Mouse (Mus musculus): ENCODE measurements around the gene Manbal. TPM values are rescaled to one million over a fixed set of nuclear protein-coding genes. Genes with fewer than 3 reads are reported as not detected.

Manbal gene
- total and polyA plus RNA-seq, 3 experiments: 28.4 to 65.7 TPM; not detected in 1

GRCm38 (mm10) chr2:157354106-157354505 lies 13.3 kb upstream of the Manbal start:
- TF ChIP-seq POLR2AphosphoS5 (IDR thresholded peaks at IDR 0.05; ENCODE audit: borderline replicate concordance, low read depth, low read length): no peak
- no peak for TF ChIP-seq GABPA (IDR thresholded peaks at IDR 0.05; ENCODE audit: low read depth, low read length)
- TF ChIP-seq CTCF (IDR thresholded peaks at IDR 0.05 in 2 of 3, conservative IDR thresholded peaks at IDR 0.05 in 1 of 3; ENCODE audit: control insufficient read depth in 1 of 3, insufficient read depth in 1 of 3, low read depth in 2 of 3, low read length in 3 of 3, poor library complexity in 1 of 3, severe bottlenecking in 1 of 3): no peak
- TF ChIP-seq USF1 (IDR thresholded peaks at IDR 0.05; ENCODE audit: low read depth, low read length): no peak
- Histone ChIP-seq H3K79me2 (ENCODE audit: control insufficient read depth, insufficient read depth, low read length, poor library complexity) (no peaks in the 10 kb centered on the region), H3K36me3 (ENCODE audit: control insufficient read depth in 1 of 2, insufficient read depth in 2 of 2, low read length in 2 of 2) (no peaks in the 10 kb centered on the region)

GRCm38 (mm10) chr2:157360028-157360427 lies 7.4 kb upstream of the Manbal start:
- DNase-seq (ENCODE audit: low read depth, low spot score): no peak
- Histone ChIP-seq H3K4me3 (ENCODE audit: control insufficient read depth in 1 of 2, insufficient read depth in 1 of 2, low read depth in 2 of 2, low read length in 2 of 2) (no peak overlapping the region), H3K27ac (ENCODE audit: control insufficient read depth, low read depth, low read length) (no peak overlapping the region), H3K79me2 (ENCODE audit: control insufficient read depth, insufficient read depth, low read length, poor library complexity) (no peaks in the 10 kb centered on the region), H3K36me3 (ENCODE audit: control insufficient read depth in 1 of 2, insufficient read depth in 2 of 2, low read length in 2 of 2) (peaks cover 0 to 8% of the 10 kb centered on the region in 2 experiments; a peak in 2 of 4 replicates), H3K27me3 (ENCODE audit: control insufficient read depth in 1 of 2, insufficient read depth in 2 of 2, low read length in 2 of 2) (no peaks in the 10 kb centered on the region; a peak in 1 of 4 replicates), H3K4me1 (ENCODE audit: control insufficient read depth in 1 of 2, insufficient read depth in 2 of 2, low read length in 2 of 2) (peaks cover 4 to 12% of the 10 kb centered on the region in 2 experiments), H3K9me3 (replicated peaks; ENCODE audit: insufficient read depth, low read length) (no peaks in the 10 kb centered on the region), H3K9ac (ENCODE audit: control insufficient read depth, low read depth, low read length, poor library complexity, severe bottlenecking) (no peak overlapping the region)
- TF ChIP-seq MAX (IDR thresholded peaks at IDR 0.05; ENCODE audit: low read length) (no peak), SMC3 (IDR thresholded peaks at IDR 0.05; ENCODE audit: low read depth, low read length) (no peak), GABPA (IDR thresholded peaks at IDR 0.05; ENCODE audit: low read depth, low read length) (no peak), POLR2AphosphoS5 (IDR thresholded peaks at IDR 0.05; ENCODE audit: borderline replicate concordance, low read depth, low read length) (no peak), MEF2A (IDR thresholded peaks at IDR 0.05; ENCODE audit: extremely low read depth, insufficient replicate concordance, low read depth, low read length, poor library complexity, severe bottlenecking) (no peak), KAT2A (conservative IDR thresholded peaks at IDR 0.05; ENCODE audit: low read depth, low read length) (no peak), ZMIZ1 (IDR thresholded peaks at IDR 0.05; ENCODE audit: low read depth, low read length) (no peak), CHD2 (IDR thresholded peaks at IDR 0.05; ENCODE audit: low read length) (no peak), POLR2A (IDR thresholded peaks at IDR 0.05; ENCODE audit: control insufficient read depth in 1 of 2, insufficient read depth in 1 of 2, low read depth in 1 of 2, low read length in 2 of 2, poor library complexity in 1 of 2) (no peak), MYB (IDR thresholded peaks at IDR 0.05; ENCODE audit: low read depth, low read length) (no peak), TCF12 (IDR thresholded peaks at IDR 0.05; ENCODE audit: low read depth, low read length) (no peak), CTCF (IDR thresholded peaks at IDR 0.05 in 2 of 3, conservative IDR thresholded peaks at IDR 0.05 in 1 of 3; ENCODE audit: control insufficient read depth in 1 of 3, insufficient read depth in 1 of 3, low read depth in 2 of 3, low read length in 3 of 3, poor library complexity in 1 of 3, severe bottlenecking in 1 of 3) (no peak), MXI1 (IDR thresholded peaks at IDR 0.05; ENCODE audit: low read depth, low read length) (no peak), USF1 (IDR thresholded peaks at IDR 0.05; ENCODE audit: low read depth, low read length) (no peak), BHLHE40 (IDR thresholded peaks at IDR 0.05; ENCODE audit: borderline replicate concordance, low read depth, low read length) (no peak), GATA1 (IDR thresholded peaks at IDR 0.05; ENCODE audit: low read depth, low read length) (no peak)

More at GRCm38 (mm10) chr2:157354106-157354505, 13.3 kb upstream of the Manbal start:
- H3K27ac ChIP-seq (ENCODE audit: control insufficient read depth, low read depth, low read length): no peak overlapping the region
- no peaks in the 10 kb centered on the region for H3K9me3 ChIP-seq (replicated peaks; ENCODE audit: insufficient read depth, low read length)
- peaks cover 1 to 10% of the 10 kb centered on the region in 2 experiments; a peak in 3 of 4 replicates for H3K27me3 ChIP-seq (ENCODE audit: control insufficient read depth in 1 of 2, insufficient read depth in 2 of 2, low read length in 2 of 2)
- no peak overlapping the region for H3K9ac ChIP-seq (ENCODE audit: control insufficient read depth, low read depth, low read length, poor library complexity, severe bottlenecking)
- H3K4me1 ChIP-seq (ENCODE audit: control insufficient read depth in 1 of 2, insufficient read depth in 2 of 2, low read length in 2 of 2): no peaks in the 10 kb centered on the region
- DNase-seq (ENCODE audit: low read depth, low spot score): no peak
- H3K4me3 ChIP-seq (ENCODE audit: control insufficient read depth in 1 of 2, insufficient read depth in 1 of 2, low read depth in 2 of 2, low read length in 2 of 2): no peak overlapping the region

Measured in MEL (cell line).